Mouse (Mus musculus): ENCODE results near the gene Pgr15l. TPM values are rescaled to one million over a fixed set of nuclear protein-coding genes. Genes with fewer than 3 reads are reported as not detected.

The Pgr15l gene
- under 1 TPM; 0.19 to 0.97 TPM for polyA plus RNA-seq (2017; shearing (Covaris generic))

DNA sequence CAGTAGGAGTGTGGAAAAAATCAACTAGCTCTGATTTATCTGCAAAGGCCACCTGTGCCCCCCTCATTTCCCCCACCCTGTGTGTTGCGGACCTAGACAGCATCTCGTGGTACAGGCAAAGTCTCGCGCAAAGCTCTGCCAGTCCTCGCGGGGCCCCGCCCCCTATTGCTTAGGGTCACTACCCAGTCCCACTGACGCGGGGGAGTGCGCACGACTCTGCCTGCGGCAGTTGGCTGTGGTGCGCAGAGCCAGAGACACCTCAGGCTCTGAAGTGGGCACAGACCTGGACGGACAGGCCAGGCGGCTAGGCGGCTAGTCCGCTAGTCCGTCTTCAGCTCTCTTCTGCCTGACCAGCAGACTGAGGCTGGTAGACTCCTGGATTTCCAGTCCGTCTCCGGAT, at the start of gene Pgr15l:
TSS of gene Pgr15l (plus strand) at position 228 of the 400 bp plus-strand sequence.

Data from inflammation-experienced regulatory T-cells (primary cell).